Mouse (Mus musculus) urinary bladder, postnatal 25 days (tissue): ENCODE data around the gene Cmtm6.

Source experiments
- DNase-seq: peaks from one replicate; pipeline ENCODE4 v3.0.0; 2022; ENCODE audit warnings: low spot score

The Cmtm6 gene

DNA sequence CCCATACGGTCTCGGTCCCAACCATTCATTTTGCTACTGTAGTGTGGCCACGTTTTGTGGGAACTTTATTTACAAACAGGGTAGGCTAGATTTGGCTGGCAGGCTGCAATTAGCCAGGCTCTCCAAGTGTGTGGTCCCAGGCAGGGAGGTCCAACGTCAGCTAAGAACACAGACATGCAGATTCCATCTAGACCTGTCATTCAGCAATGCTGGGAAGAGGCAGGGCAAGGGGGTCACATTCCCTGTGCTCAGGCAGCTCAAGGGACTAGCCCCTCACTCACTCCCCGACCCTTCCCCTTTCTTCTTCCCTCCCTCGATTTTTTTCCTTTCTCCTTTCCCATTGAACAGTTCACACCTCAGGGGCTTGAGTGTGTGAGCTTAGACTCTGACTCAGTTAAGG, 67.9 kb downstream of the Cmtm6 start:
- no peak for DNase-seq
